Mouse (Mus musculus): ENCODE measurements around the gene Rtp2. TPM values are rescaled to one million over a fixed set of nuclear protein-coding genes. Genes with fewer than 3 reads are reported as not detected.

The Rtp2 gene
- polyA plus RNA-seq, 1 experiment = not detected

- WGBS = 77% methylated on average over 7 of the region's 7 CpGs
- Histone ChIP-seq H3K4me3 (ENCODE audit: insufficient read depth, low read depth, low read length) (no peak overlapping the region), H3K27ac (ENCODE audit: insufficient read depth, low read depth, low read length) (no peak overlapping the region), H3K4me1 (ENCODE audit: control insufficient read depth, insufficient read depth, low read length) (peaks cover 4% of the 10 kb centered on the region)
- TF ChIP-seq CTCF (IDR thresholded peaks at IDR 0.05; ENCODE audit: insufficient read depth, low read depth, low read length) (no peak), POLR2A (IDR thresholded peaks at IDR 0.05; ENCODE audit: insufficient read depth, low read depth, low read length) (no peak)
Observed at GRCm38 (mm10) chr16:23901411-23901810, 30.8 kb downstream of the Rtp2 start.

- WGBS = 75% methylated on average over 4 of the region's 4 CpGs
- no peak overlapping the region for H3K4me3 ChIP-seq (ENCODE audit: insufficient read depth, low read depth, low read length)
- no peak for TF ChIP-seq CTCF (IDR thresholded peaks at IDR 0.05; ENCODE audit: insufficient read depth, low read depth, low read length)
- peaks cover 4% of the 10 kb centered on the region for H3K4me1 ChIP-seq (ENCODE audit: control insufficient read depth, insufficient read depth, low read length)
- no peak overlapping the region for H3K27ac ChIP-seq (ENCODE audit: insufficient read depth, low read depth, low read length)
Observed at GRCm38 (mm10) chr16:23900061-23900460, 32.1 kb downstream of the Rtp2 start.

GRCm38 (mm10) chr16:23898840-23899239 is 33.4 kb downstream of the Rtp2 start:
- peaks cover 4% of the 10 kb centered on the region for H3K4me1 ChIP-seq (ENCODE audit: control insufficient read depth, insufficient read depth, low read length)
- no peak overlapping the region for H3K4me3 ChIP-seq (ENCODE audit: insufficient read depth, low read depth, low read length)
- H3K27ac ChIP-seq (ENCODE audit: insufficient read depth, low read depth, low read length) = no peak overlapping the region
- TF ChIP-seq POLR2A (IDR thresholded peaks at IDR 0.05; ENCODE audit: insufficient read depth, low read depth, low read length) = no peak
- TF ChIP-seq CTCF (IDR thresholded peaks at IDR 0.05; ENCODE audit: insufficient read depth, low read depth, low read length) = peak; percentile 73
- 9% methylated on average over 12 of the region's 12 CpGs for WGBS

- WGBS = 5% methylated on average over 15 of the region's 15 CpGs
- peak; percentile 64 for TF ChIP-seq CTCF (IDR thresholded peaks at IDR 0.05; ENCODE audit: insufficient read depth, low read depth, low read length)
- no peak for TF ChIP-seq POLR2A (IDR thresholded peaks at IDR 0.05; ENCODE audit: insufficient read depth, low read depth, low read length)
- no peak overlapping the region for H3K27ac ChIP-seq (ENCODE audit: insufficient read depth, low read depth, low read length)
- peak overlapping the region; percentile 25 for H3K4me3 ChIP-seq (ENCODE audit: insufficient read depth, low read depth, low read length)
- H3K4me1 ChIP-seq (ENCODE audit: control insufficient read depth, insufficient read depth, low read length) = peaks cover 4% of the 10 kb centered on the region
Observed at GRCm38 (mm10) chr16:23897984-23898586, 34.1 kb downstream of the Rtp2 start.

GRCm38 (mm10) chr16:23897486-23897885 is 34.7 kb downstream of the Rtp2 start:
- WGBS = 60% methylated on average over 5 of the region's 5 CpGs
- H3K4me1 ChIP-seq (ENCODE audit: control insufficient read depth, insufficient read depth, low read length) = peaks cover 4% of the 10 kb centered on the region

GRCm38 (mm10) chr16:23895135-23895534 is 37.1 kb downstream of the Rtp2 start:
- no peak overlapping the region for H3K4me3 ChIP-seq (ENCODE audit: insufficient read depth, low read depth, low read length)
- H3K27ac ChIP-seq (ENCODE audit: insufficient read depth, low read depth, low read length) = no peak overlapping the region
- peaks cover 8% of the 10 kb centered on the region for H3K4me1 ChIP-seq (ENCODE audit: control insufficient read depth, insufficient read depth, low read length)
- TF ChIP-seq POLR2A (IDR thresholded peaks at IDR 0.05; ENCODE audit: insufficient read depth, low read depth, low read length) (no peak), CTCF (IDR thresholded peaks at IDR 0.05; ENCODE audit: insufficient read depth, low read depth, low read length) (no peak)
- WGBS = 92% methylated on average over 3 of the region's 3 CpGs

More at GRCm38 (mm10) chr16:23897486-23897885, 34.7 kb downstream of the Rtp2 start:
- H3K4me3 ChIP-seq (ENCODE audit: insufficient read depth, low read depth, low read length) = no peak overlapping the region
- H3K27ac ChIP-seq (ENCODE audit: insufficient read depth, low read depth, low read length) = no peak overlapping the region
- no peak for TF ChIP-seq CTCF (IDR thresholded peaks at IDR 0.05; ENCODE audit: insufficient read depth, low read depth, low read length)
- TF ChIP-seq POLR2A (IDR thresholded peaks at IDR 0.05; ENCODE audit: insufficient read depth, low read depth, low read length) = no peak

GRCm38 (mm10) chr16:23890636-23891035 is 41.6 kb downstream of the Rtp2 start, which contains the start of gene Sst:
Gene Sst, minus strand, starts transcription at chr16:23890958.
- H3K27ac ChIP-seq (ENCODE audit: insufficient read depth, low read depth, low read length) = no peak within 1 kb of the TSS
- H3K4me3 ChIP-seq (ENCODE audit: insufficient read depth, low read depth, low read length) = no peak within 1 kb of the TSS
- peaks cover 5% of the 10 kb centered on the region; the same call in 1 of the 2 replicates for H3K4me1 ChIP-seq (ENCODE audit: control insufficient read depth, insufficient read depth, low read length)
- TF ChIP-seq CTCF (IDR thresholded peaks at IDR 0.05; ENCODE audit: insufficient read depth, low read depth, low read length) = no peak
- no peak for TF ChIP-seq POLR2A (IDR thresholded peaks at IDR 0.05; ENCODE audit: insufficient read depth, low read depth, low read length)
- 5% methylated on average over 26 of the region's 26 CpGs for WGBS

GRCm38 (mm10) chr16:23890151-23890550 is 42.0 kb downstream of the Rtp2 start:
- no peak for TF ChIP-seq POLR2A (IDR thresholded peaks at IDR 0.05; ENCODE audit: insufficient read depth, low read depth, low read length)
- no peak for TF ChIP-seq CTCF (IDR thresholded peaks at IDR 0.05; ENCODE audit: insufficient read depth, low read depth, low read length)
- Histone ChIP-seq H3K27ac (ENCODE audit: insufficient read depth, low read depth, low read length) (no peak overlapping the region), H3K4me3 (ENCODE audit: insufficient read depth, low read depth, low read length) (no peak overlapping the region), H3K4me1 (ENCODE audit: control insufficient read depth, insufficient read depth, low read length) (peaks cover 5% of the 10 kb centered on the region; the same call in 1 of the 2 replicates)
- 8% methylated on average over 9 of the region's 9 CpGs for WGBS

- peaks cover 5% of the 10 kb centered on the region; the same call in 1 of the 2 replicates for H3K4me1 ChIP-seq (ENCODE audit: control insufficient read depth, insufficient read depth, low read length)
- TF ChIP-seq CTCF (IDR thresholded peaks at IDR 0.05; ENCODE audit: insufficient read depth, low read depth, low read length) = no peak
- TF ChIP-seq POLR2A (IDR thresholded peaks at IDR 0.05; ENCODE audit: insufficient read depth, low read depth, low read length) = no peak
- H3K27ac ChIP-seq (ENCODE audit: insufficient read depth, low read depth, low read length) = no peak overlapping the region
- WGBS = 80% methylated on average over 10 of the region's 10 CpGs
- H3K4me3 ChIP-seq (ENCODE audit: insufficient read depth, low read depth, low read length) = no peak overlapping the region
Observed at GRCm38 (mm10) chr16:23887910-23888579, 44.1 kb downstream of the Rtp2 start.

All from olfactory bulb, adult 2 months (tissue).